Mouse (Mus musculus): ENCODE data around the gene Olfr316.
"Not testable (repeated sequence)": the region's sequence is repeated elsewhere in the genome, so short reads cannot be mapped to it uniquely, and the experiment has no call there.

Olfr316 gene

GRCm38 (mm10) chr11:58752434-58752833 is at the start of gene Olfr316:
Gene Olfr316, plus strand, starts transcription at chr11:58752734.
- no peak for ATAC-seq (ENCODE audit: insufficient number of reproducible peaks, low FRiP score, low TSS enrichment)

DNA sequence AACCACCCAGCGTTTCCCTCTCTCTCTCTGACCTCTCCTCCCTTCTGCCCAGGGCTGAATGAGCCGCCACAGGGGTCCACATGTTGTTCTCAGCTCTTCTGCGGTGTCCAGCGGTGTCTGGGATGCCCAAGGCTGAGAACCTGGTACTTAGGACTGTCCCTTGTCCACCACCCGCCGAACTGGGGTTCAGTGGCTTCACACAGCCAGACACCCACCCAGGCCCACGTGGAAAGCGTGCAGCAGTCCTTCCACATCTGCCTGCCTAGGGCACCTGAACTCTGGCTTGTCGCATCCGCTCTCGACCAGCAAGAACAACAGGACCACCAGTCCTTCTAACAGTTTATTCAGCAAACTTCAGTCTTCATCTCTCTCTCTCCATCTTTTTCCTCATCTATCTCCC is 43.4 kb upstream of the Olfr316 start:
- ATAC-seq (ENCODE audit: insufficient number of reproducible peaks, low FRiP score, low TSS enrichment): no peak

DNA sequence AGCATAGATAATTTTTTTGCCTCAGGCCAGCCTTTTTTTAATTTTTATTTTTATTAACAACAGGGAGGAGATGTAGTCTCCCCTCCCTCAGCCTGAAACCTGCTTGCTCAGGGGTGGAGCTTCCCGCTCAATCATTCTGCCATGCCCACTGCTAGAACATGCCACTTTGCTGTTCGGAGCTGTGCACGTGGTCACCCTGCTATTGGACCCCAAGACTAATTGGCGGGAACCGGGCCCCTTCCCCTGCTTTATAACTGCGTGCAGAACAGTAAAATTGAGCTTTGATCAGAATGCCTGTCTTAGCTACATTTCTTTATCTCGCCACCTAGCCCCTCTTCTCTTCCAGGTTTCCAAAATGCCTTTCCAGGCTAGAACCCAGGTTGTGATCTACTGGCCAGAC is 34.8 kb upstream of the Olfr316 start:
- not testable (repeated sequence) for ATAC-seq (ENCODE audit: insufficient number of reproducible peaks, low FRiP score, low TSS enrichment)

- ATAC-seq (ENCODE audit: insufficient number of reproducible peaks, low FRiP score, low TSS enrichment): no peak
These were observed 32.8 kb upstream of the Olfr316 start for GRCm38 (mm10) chr11:58719701-58720100.

DNA sequence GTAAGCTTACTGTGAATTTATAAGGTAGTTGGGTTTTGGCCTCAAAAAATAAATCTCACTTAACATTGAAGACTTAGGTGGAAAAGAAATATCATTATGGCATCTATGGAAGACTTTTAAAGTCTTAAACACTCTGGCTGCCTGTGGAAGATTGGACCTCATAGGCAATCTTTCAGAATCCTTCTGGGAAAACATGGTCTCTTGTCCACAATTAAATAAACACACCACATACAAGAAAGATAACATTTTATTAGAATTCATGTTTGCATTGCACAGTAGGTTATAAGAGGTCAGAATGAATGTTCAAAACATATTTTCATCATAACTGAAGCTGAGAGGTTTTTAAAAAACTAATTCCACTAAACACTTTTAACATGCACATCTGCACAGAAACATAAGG is 28.6 kb upstream of the Olfr316 start, which contains the start of gene Olfr318:
TSS of gene Olfr318 (minus strand) at position 101 of the 400 bp plus-strand sequence.
- ATAC-seq (ENCODE audit: insufficient number of reproducible peaks, low FRiP score, low TSS enrichment): no peak

DNA sequence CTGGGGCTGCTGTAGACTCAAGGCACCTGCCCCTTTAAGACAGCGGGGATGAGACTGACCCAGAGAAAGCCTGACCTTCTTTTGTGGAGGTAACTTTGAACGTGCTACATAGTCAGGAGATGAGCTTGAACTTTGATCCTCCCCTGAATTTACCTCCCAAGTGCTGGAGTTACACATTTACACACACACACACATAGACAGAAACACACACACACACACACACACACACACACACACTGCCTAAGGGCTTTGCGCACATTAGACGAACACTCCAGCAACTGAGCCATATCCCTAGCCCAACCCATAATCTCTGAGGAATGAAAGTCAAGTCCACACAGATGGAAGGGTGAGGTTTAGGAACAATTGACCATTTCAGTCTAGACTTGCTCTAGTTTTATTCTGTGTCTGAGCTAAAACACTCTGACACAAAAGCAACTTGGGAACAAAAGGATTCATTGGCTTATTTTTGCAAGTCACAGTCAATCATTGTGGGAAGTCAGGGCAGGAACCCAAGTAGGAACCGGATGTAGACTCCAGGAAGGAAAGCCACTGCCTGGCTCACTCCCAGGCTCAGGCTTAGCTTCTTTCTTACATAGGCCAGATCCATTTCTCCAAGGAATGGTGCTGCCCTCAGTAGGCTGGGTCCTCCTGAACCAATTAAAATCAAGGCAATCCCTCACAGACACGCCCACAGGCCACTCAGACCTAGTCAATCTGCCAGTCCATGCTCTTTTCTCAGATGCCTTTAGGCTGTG is 24.5 kb upstream of the Olfr316 start:
- not testable (repeated sequence) for ATAC-seq (ENCODE audit: insufficient number of reproducible peaks, low FRiP score, low TSS enrichment)

DNA sequence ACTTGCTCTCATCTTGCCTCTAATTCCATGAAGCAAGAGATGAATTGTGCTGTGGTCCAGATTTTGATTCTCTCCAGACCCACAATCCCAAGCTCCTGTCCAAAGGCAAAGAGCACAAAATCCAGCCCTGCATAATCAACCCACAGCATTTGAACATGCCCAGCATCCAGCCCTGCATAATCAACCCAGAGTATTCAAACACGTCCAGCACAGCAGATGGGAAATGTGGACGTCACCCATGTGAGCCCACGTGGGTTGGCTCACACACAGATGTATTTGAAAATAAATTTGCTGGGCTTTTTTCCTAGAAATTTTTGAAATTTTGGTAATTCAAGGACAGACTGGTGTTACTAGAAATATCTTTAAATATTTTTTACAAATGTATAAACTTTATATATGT is 19.2 kb upstream of the Olfr316 start:
- ATAC-seq (ENCODE audit: insufficient number of reproducible peaks, low FRiP score, low TSS enrichment): no peak

DNA sequence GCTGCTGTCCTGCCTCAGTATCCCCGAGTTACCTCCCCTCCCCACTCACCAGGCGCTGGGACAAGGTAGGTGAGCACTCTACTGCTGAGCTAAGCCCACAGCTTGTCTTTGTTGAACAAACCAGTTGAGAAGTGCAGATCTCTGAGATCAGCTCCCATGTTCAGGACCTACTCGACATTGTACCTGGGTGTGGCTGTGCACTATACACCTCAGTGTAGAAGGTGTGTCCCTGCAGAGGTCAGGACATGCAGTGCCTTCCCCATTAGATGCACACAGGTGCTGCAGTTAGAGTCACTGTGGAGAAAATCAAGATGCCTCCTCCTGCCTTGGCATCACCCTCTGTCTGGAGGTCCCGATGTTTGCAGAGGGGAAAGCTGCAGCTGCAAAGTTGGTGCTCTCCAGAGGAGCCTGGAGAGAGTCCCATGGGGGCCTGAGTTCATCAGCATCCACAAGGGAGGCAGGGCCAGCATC is 13.7 kb upstream of the Olfr316 start, which contains the start of gene Olfr317:
TSS of gene Olfr317 (minus strand) at position 421 of the 471 bp plus-strand sequence.
- ATAC-seq (ENCODE audit: insufficient number of reproducible peaks, low FRiP score, low TSS enrichment): no peak

DNA sequence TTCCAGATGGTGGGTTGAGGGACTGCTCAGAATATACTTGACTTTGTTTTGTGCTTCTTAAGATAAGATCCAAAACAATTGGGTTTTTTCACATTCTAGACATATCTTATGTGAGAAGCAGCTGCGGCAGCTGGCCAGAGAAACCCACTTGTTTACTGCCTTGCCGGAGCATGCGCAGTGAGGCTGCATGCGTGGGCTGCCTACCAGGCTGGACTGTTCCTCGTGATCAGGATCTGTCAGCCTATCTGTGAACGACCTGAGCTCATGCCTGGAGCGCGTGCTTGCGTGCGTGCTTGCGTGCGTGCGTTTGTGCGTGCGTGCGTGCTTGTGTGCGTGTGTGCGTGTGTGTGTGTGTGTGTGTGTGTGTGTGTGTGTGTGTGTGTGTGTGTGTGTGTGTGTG is 1.4 kb upstream of the Olfr316 start:
- not testable (repeated sequence) for ATAC-seq (ENCODE audit: insufficient number of reproducible peaks, low FRiP score, low TSS enrichment)

DNA sequence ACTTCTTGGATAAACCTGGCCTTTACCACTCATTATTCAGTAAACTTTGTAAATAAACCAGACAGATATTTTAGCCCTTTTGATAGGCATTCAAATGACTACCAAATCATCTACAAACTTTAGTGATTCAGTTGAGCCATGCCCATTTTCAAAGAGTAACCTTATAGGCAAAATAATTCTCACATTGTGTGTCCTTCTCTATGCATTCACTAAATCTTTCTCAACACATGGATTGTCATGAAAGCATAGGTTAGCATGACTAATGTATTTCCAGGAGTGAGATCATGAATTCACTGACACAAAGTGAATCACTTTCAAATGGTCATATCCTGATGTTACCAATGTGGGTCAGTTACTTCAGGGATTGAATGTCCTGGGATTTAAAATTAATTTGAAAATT is 20.4 kb downstream of the Olfr316 start, which contains the start of gene Olfr315:
TSS of gene Olfr315 (plus strand) at position 301 of the 400 bp plus-strand sequence.
- no peak for ATAC-seq (ENCODE audit: insufficient number of reproducible peaks, low FRiP score, low TSS enrichment)

DNA sequence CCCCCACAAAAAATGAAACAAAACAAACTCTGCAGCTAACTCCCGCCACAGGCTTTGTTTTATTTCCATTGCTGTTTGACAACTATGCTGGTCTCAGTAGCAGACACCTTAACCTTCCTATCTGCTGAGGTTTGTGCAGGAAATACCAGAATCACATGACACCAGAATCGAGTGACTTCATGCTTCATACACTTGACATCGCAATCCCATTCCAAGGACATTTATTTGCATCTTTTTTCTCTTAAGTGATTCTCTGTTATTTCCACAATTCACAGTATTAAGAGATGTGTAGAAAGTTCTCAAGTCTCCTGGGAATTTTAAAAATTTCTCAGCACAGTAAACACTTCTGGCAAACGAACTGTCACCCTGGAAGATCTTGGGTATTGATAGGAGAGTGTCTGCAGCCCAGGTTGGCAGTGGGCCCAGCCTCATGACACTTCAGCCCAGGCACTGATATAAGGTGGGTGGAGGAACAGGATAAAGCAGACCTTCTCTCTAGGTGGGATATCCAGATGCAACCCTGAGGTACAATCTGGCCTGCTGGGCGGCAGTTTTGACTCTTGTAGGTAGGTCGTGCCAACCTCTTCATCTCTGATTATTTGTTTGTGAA is 30.1 kb downstream of the Olfr316 start, which contains the start of gene Olfr314:
TSS of gene Olfr314 (plus strand) at position 473 of the 610 bp plus-strand sequence.
- no peak for ATAC-seq (ENCODE audit: insufficient number of reproducible peaks, low FRiP score, low TSS enrichment)

DNA sequence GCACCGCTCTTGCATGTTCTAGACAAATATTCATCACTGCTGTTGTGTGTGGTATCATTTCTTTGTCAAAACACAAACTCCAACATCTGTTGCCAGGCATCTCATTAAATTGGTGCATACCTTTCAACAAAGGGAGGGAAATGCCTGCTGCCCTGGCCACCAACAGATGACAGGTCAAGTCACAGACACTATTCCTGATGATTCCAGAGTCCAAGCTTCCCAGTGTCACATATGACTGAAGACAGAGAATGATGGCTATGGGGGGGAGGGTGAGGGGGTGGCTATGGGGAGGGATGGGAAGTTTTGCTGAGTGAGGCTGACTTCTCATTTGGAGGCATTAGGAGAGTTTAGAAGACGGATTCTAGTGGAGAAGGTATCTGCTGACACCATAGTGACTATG is 31.6 kb downstream of the Olfr316 start:
- ATAC-seq (ENCODE audit: insufficient number of reproducible peaks, low FRiP score, low TSS enrichment): no peak

- no peak for ATAC-seq (ENCODE audit: insufficient number of reproducible peaks, low FRiP score, low TSS enrichment)
These were observed 35.1 kb downstream of the Olfr316 start for GRCm38 (mm10) chr11:58787651-58788050.

- ATAC-seq (ENCODE audit: insufficient number of reproducible peaks, low FRiP score, low TSS enrichment): no peak
These were observed 35.8 kb downstream of the Olfr316 start for GRCm38 (mm10) chr11:58788346-58788745.

- no peak for ATAC-seq (ENCODE audit: insufficient number of reproducible peaks, low FRiP score, low TSS enrichment)
These were observed 37.0 kb downstream of the Olfr316 start for GRCm38 (mm10) chr11:58789532-58789931.

GRCm38 (mm10) chr11:58790053-58790452 is 37.5 kb downstream of the Olfr316 start:
- ATAC-seq (ENCODE audit: insufficient number of reproducible peaks, low FRiP score, low TSS enrichment): no peak

GRCm38 (mm10) chr11:58790646-58791045 is 38.1 kb downstream of the Olfr316 start:
- ATAC-seq (ENCODE audit: insufficient number of reproducible peaks, low FRiP score, low TSS enrichment): no peak

- ATAC-seq (ENCODE audit: insufficient number of reproducible peaks, low FRiP score, low TSS enrichment): no peak
These were observed 43.3 kb downstream of the Olfr316 start for GRCm38 (mm10) chr11:58795856-58796255.

DNA sequence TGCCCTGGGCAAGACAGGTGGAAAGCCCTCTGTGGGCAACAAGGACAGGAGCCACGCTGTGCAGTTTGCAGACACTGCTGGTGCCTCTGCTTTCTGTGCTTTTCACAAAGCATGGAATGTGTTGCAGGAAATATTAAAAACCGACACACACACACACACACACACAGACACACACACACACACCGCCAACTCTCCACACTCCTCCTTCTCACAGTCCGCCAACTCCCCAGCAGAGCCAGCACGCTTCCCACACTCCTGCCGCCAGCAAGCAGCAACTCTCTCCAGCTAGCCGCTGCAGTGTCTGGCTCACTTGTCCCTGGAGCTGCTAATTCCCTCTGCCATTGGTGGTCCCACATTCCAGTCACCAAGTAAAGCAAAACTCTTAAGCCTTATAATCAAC is 44.3 kb downstream of the Olfr316 start:
- ATAC-seq (ENCODE audit: insufficient number of reproducible peaks, low FRiP score, low TSS enrichment): no peak

DNA sequence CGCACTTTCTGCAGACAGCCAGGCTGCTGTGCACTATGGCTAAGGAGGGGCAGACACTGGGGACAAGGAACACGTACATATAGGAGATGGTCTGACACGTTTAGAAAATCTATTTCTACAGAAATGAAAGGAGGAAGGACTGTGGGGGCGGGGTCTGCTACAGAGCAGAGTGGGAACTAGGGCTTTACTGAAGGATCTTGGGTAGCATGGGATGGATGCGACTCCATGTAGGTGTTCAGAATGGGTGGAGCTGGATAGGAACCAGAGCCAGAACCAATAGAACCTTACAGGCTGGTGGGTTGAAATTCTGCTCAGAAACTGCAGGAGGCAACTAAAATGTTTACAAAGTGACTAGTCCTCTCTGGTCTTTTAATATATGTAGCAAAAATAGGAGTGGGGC is 47.2 kb downstream of the Olfr316 start:
- ATAC-seq (ENCODE audit: insufficient number of reproducible peaks, low FRiP score, low TSS enrichment): no peak

GRCm38 (mm10) chr11:58801558-58802228 is 49.2 kb downstream of the Olfr316 start, which contains the start of gene Fam183b:
Gene Fam183b, minus strand, starts transcription at chr11:58801960.
- ATAC-seq (ENCODE audit: insufficient number of reproducible peaks, low FRiP score, low TSS enrichment): no peak

Measured in cerebellum, adult (tissue).